Mouse (Mus musculus): ENCODE results near the gene Trim7.
"Not testable (repeated sequence)": the region's sequence is repeated elsewhere in the genome, so short reads cannot be mapped to it uniquely, and the experiment has no call there.

Trim7 gene

DNA sequence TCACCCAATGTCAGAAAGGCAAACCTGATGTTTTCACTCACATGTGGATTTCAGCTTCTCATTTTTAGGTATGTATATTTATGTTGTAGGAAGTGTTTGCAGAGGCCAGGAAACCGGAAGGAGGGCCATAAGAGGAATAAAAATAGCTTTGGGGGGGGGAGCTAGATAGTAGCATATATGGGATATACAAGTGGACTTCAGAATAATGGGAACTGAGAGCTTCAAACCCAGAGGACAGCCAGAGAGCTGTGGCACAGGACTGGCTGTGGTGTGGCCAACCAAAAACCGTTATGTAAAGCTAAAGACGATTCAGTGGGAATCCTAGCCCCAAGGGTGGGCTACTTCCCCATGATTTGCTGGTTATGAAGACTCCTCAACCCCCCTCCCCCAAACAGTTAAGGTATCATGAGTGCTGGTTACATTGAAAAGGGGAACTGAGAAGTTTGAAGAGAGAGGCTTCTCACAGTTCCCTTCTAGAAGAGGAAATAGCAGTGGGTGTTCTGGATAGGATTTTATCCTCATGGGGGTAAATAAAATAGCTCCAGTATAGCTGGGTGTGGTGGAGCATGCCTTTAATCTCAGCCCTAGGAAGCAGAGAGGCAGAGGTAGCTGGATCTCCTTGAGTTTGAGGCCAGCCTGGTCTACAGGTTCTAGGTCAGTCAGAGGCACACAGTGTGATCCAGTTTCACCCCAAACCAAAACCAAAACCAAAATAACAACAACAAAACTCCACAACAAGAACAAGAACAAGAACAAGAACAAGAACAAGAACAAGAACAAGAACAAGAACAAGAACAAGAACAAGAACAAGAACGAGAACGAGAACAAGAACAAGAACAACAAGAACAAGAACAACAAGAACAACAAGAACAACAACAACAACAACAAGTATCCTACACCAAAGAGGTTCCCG is 75.0 kb downstream of the Trim7 start:
- peak; percentile 3 for DNase-seq (ENCODE audit: low spot score)

- not testable (repeated sequence) for DNase-seq (ENCODE audit: low spot score)
These were observed 75.6 kb downstream of the Trim7 start for GRCm38 (mm10) chr11:48901567-48901930.

Measured in layer of hippocampus, adult 9-10 months (tissue).